Mouse (Mus musculus) lung, postnatal 10 days (tissue): ENCODE results near the gene Psma7.

Experiments used
- DNase-seq: peaks from one replicate; pipeline ENCODE4 v3.0.0; 2021

Psma7 gene

GRCm38 (mm10) chr2:180042256-180042857 lies at the start of gene Psma7, which contains the start of gene Ss18l1:
Psma7 (minus strand) TSS chr2:180042433.
Ss18l1 (plus strand) TSS chr2:180042509.
- DNase-seq = peak; percentile 94

- DNase-seq = no peak
These were observed 48.1 kb upstream of the Psma7 start for GRCm38 (mm10) chr2:180090285-180090684.

GRCm38 (mm10) chr2:180087472-180087871 lies 45.2 kb upstream of the Psma7 start:
- DNase-seq = no peak

GRCm38 (mm10) chr2:180086637-180087027 lies 44.4 kb upstream of the Psma7 start:
- DNase-seq = no peak

GRCm38 (mm10) chr2:180085926-180086636 lies 43.8 kb upstream of the Psma7 start:
- DNase-seq = no peak

GRCm38 (mm10) chr2:180084565-180084964 lies 42.3 kb upstream of the Psma7 start:
- DNase-seq = no peak

GRCm38 (mm10) chr2:180083063-180083462 lies 40.8 kb upstream of the Psma7 start:
- DNase-seq = no peak

- DNase-seq = peak; percentile 36
These were observed 38.4 kb upstream of the Psma7 start for GRCm38 (mm10) chr2:180080680-180081079.

GRCm38 (mm10) chr2:180077622-180078021 lies 35.4 kb upstream of the Psma7 start:
- DNase-seq = no peak

GRCm38 (mm10) chr2:180072886-180073285 lies 30.7 kb upstream of the Psma7 start:
- DNase-seq = no peak

GRCm38 (mm10) chr2:180071671-180072070 lies 29.4 kb upstream of the Psma7 start:
- no peak for DNase-seq

- peak; percentile 97 for DNase-seq
These were observed 28.5 kb upstream of the Psma7 start, which contains the start of gene Mtg2 for GRCm38 (mm10) chr2:180070481-180071453. Mtg2 (plus strand) TSS chr2:180070588.

- DNase-seq = no peak
These were observed 27.7 kb upstream of the Psma7 start for GRCm38 (mm10) chr2:180069770-180070480.

GRCm38 (mm10) chr2:180063338-180064131 lies 21.3 kb upstream of the Psma7 start:
- no peak for DNase-seq

GRCm38 (mm10) chr2:180053001-180053400 lies 10.8 kb upstream of the Psma7 start:
- no peak for DNase-seq

- DNase-seq = peak; percentile 55
These were observed 9.9 kb upstream of the Psma7 start for GRCm38 (mm10) chr2:180051986-180052733.

- peak; percentile 87 for DNase-seq
These were observed 8.8 kb upstream of the Psma7 start for GRCm38 (mm10) chr2:180050986-180051385.

GRCm38 (mm10) chr2:180047980-180048635 lies 5.9 kb upstream of the Psma7 start:
- no peak for DNase-seq

GRCm38 (mm10) chr2:180047580-180047979 lies 5.3 kb upstream of the Psma7 start:
- no peak for DNase-seq

- DNase-seq = peak; percentile 72
These were observed 3.0 kb upstream of the Psma7 start for GRCm38 (mm10) chr2:180045283-180045682.
